Mouse (Mus musculus): ENCODE data around the gene Olfr1396.

The Olfr1396 gene

DNA sequence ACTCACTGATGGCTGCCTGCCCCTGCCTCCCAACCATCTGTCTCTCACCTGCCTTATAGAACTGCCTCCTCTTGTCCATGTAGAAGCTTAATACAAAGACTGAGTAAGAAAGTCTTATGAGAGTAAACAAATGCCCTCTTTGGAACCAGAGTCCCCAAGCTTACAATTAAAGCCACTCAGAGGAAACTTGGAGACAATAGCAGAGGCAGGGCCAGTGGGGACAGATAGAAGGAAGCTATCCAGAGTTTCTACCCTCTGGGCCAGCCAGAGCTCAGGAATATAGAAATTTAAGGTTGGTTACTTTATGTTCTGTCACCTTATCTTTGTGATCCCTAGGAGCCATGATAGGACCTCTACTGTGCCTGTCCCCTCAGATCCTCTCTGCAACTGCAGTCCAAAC is at the start of gene Olfr1396:
Gene Olfr1396 (minus strand): TSS at position 101 of the 400 bp plus-strand sequence.
- DNase-seq (ENCODE audit: low spot score) = no peak

DNA sequence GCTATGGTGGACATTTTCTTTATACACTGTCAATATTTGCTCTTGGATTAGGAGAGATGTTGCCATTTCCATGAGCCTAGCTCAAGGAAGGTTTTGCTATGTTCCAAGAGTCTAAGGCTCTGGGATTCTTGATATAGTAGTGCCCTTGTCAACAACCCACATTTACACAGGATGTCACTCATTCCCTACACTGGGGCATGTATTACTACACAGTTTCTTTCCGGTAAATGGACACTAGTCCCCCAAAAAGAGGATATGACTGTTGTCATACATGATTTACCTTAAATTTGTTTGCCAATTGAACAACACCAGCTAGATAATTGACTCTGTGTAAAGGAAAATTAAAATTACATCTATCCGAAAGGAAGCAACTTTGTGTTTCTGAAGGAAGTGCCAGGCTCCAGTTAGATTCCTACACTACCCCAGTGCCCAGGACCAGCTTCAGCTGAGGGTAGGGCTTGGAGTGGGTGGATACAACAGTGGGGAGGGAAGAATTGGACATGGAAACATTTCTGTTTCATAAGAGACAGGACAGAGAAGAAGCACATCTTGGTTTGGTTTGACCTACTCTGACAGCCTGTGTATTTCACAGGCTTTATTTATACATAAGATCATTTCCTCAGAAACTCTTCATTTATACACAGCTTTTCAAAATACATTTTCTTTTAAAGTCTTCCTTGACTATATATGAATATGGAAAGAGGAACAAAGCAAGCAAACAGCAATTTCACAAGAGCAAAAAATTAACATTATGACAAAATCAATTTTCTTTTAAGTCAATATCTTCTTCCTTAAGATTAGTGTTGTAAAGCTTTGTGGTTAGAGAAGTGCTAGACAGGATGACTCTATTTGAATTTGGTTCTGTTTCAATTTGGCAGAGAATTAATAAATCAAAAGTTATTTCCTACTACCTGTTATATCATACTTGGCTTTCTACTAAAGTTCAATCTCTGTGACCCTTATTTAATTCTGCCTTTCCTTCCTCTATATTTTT is 42.4 kb upstream of the Olfr1396 start:
- DNase-seq (ENCODE audit: low spot score) = no peak

DNA sequence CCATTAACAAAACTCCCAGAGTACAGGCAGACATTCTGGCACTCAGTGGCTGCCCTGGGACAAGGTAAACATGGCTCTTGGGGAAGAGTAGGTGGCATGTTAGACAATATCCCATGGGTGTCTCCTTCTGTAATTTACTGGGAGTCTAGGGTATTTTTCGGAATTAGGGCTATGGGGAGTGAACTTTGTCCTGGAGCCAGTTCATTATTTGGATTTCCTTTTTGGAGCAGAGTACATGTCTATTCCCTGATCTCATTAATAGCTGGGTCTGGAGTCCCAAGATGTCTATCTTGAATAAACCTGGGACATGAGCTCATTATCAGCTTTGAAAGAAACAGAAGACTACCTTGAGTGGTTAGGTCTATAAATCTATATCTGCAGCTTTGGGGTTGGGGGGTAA is 39.4 kb upstream of the Olfr1396 start, which contains the start of gene Olfr1394:
Gene Olfr1394 (plus strand): TSS at position 301 of the 400 bp plus-strand sequence.
- no peak for DNase-seq (ENCODE audit: low spot score)

GRCm38 (mm10) chr11:49141974-49142373 is 27.3 kb upstream of the Olfr1396 start, which contains the start of gene Olfr1395:
Olfr1395 (plus strand) TSS chr11:49142274.
- no peak for DNase-seq (ENCODE audit: low spot score)

GRCm38 (mm10) chr11:49124169-49124568 is 9.5 kb upstream of the Olfr1396 start:
- DNase-seq (ENCODE audit: low spot score) = no peak

GRCm38 (mm10) chr11:49119635-49120034 is 5.0 kb upstream of the Olfr1396 start:
- DNase-seq (ENCODE audit: low spot score) = no peak

GRCm38 (mm10) chr11:49114158-49114557 is 516 bp downstream of the Olfr1396 start:
- no peak for DNase-seq (ENCODE audit: low spot score)

GRCm38 (mm10) chr11:49112624-49113219 is 2.0 kb downstream of the Olfr1396 start:
- peak; percentile 39 for DNase-seq (ENCODE audit: low spot score)

GRCm38 (mm10) chr11:49111000-49111399 is 3.7 kb downstream of the Olfr1396 start:
- no peak for DNase-seq (ENCODE audit: low spot score)

- DNase-seq (ENCODE audit: low spot score) = peak; percentile 36
Observed at GRCm38 (mm10) chr11:49108833-49109232, 5.8 kb downstream of the Olfr1396 start.

DNA sequence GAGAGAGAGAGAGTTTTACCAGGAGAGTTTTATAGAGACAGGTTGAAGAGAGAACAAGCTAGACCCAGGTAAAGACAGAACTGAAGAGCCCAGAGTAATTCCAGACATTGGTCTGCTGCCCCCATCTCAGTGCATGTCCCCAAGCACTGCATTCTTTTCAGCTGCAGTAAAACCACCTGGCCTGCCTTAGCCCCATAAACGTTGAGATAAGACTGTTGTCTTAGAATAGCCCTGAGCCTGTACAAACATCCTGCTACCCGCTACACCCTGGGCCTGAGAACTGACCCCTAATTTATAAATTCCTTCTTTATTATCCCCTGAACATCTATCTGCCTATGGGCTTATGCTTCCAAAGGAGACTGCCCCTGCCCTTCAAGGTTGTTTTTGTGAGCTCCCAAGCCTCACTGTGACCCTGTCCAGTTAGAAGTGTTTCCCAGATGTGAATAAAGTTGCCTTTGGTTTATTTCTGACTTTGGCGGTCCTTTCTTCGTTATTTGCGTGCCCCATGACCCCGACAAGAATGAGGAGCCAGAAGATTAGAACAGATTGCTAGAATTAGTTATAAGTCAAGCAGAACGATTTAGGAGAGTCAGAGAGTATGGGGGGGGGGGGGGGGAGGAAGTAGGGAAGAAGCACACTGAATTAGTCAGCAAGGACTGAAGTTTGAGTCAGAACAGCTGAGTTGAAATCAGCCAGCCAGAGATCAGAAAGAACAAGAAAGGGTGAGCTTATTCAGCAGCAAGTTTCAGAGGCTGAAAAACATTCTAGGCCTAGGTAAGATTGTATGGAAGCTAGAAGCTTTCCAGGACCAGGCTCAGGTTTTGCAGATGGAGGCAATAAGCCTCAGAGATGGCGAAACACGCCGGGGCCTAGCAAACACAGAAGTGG is 6.8 kb downstream of the Olfr1396 start:
- no peak for DNase-seq (ENCODE audit: low spot score)

GRCm38 (mm10) chr11:49105752-49106151 is 8.9 kb downstream of the Olfr1396 start:
- no peak for DNase-seq (ENCODE audit: low spot score)

GRCm38 (mm10) chr11:49103047-49103693 is 11.5 kb downstream of the Olfr1396 start:
- DNase-seq (ENCODE audit: low spot score) = peak; percentile 89

- DNase-seq (ENCODE audit: low spot score) = no peak
Observed at GRCm38 (mm10) chr11:49101500-49101899, 13.2 kb downstream of the Olfr1396 start.

- DNase-seq (ENCODE audit: low spot score) = no peak
Observed at GRCm38 (mm10) chr11:49100409-49100808, 14.3 kb downstream of the Olfr1396 start.

DNA sequence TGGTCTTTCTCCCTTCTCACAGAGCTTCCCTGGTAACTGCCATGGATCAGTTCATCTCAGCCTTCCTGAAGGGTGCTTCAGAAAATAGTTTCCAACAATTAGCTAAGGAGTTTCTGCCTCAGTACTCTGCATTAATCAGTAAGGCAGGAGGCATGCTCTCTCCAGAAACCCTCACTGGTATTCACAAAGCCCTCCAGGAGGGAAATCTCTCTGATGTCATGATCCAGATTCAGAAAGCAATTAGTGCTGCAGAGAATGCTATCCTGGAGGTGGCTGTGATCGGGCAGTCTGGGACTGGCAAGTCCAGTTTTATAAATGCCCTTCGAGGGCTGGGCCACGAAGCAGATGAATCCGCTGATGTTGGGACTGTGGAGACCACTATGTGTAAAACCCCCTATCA is 19.3 kb downstream of the Olfr1396 start:
- no peak for DNase-seq (ENCODE audit: low spot score)

DNA sequence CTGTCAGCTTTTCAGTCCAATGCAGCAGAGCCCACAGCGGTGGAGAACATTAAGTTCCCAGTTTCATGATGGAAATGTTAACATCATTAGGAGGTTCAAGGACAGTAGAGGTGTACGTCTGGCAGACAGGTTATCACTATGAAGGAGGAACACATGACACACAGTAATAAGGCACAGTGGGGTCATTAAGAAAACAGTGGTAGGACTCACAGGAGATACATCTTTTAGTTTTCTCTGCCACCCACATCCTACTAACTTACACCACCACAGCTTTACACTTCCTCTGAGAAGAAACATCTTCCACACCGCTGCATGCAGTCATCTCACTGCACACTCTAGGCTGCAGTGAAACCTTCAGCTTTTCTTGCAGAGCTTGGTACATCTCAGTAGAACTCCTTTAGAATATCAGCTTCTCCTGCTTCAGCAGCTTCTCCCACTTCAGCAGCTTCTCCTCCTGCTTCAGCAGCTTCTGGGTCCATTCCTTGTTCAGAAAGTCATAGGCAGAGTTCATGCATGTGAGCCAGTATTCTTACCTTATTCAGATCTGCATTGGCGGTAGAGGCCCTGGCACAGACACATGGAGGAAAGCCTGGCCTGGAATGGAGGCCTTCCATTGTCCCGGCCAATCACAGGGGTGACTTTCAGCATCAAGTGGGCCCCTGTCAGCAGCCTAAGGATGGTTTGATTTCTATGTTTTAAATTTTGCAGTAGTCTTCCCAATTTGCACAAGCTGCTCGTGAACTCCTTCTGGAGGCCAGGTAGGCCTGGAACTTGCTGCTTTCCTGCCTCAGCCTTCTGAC is 20.6 kb downstream of the Olfr1396 start:
- DNase-seq (ENCODE audit: low spot score) = no peak

GRCm38 (mm10) chr11:49092786-49093185 is 21.9 kb downstream of the Olfr1396 start:
- DNase-seq (ENCODE audit: low spot score) = no peak

DNA sequence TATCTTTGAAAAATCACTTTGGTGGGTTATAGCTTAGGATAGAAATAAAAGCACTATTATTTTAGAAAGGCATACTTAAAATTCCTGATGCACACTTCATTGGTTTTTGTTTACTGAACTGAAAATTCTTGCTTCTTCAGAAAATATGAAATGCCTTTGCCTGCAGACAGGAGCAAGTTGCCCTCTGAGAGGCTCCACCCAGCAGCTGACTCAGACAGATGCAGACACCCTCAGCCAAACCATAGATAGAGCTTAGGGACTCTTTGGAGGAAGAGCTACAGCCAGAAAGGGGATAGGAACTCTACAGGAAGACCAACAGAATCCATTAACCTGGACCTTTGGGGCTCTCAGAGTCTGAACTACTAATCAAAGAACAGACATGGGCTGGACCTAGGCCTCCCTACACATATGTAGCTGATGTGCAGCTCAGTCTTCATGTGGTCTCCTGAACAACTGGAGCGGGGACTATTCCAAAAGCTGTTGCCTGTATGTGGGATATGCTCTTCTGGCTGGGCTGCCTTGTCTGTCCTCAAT is 22.6 kb downstream of the Olfr1396 start:
- DNase-seq (ENCODE audit: low spot score) = no peak

GRCm38 (mm10) chr11:49091171-49091570 is 23.5 kb downstream of the Olfr1396 start:
- DNase-seq (ENCODE audit: low spot score) = no peak
